In the genomic region with DNA sequence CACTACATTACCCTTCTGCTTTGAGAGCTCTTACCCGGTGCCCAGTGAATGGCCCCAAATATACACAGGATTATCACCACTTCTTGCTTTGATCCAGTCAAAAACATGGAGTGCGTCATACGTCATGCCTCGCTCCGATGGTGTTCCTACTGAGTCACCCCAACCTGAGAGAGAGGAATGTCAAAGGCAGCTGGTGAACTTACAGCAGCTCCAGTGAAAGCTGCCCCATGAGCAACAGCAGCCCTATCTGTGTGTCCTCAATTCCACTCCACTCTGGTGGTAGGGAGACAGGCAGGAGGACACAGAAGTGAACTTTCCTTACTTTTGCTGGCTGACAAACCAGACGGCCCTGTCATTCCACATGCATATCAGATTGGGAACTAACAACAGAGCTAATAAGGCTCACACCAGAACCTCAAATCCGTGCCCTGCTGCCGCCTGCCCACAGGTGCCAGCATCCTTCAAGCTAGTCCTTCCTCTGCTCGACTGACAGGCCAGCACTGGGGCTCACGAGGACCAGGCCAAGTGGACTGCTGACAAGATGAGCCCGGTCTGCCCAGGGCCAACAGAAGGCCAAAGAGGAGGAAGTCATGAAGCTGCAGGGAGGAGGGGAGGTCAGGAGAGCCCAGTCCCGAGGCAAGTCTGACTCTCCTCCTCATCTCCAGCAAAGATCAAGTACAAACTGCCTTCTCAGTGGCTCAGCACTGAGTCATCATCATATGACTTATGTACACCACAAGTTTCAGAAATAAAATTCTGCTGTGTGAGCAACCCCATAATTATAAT, we compare ENCODE assay signal across 9 mouse cellular contexts. TPM values are rescaled to one million over a fixed set of nuclear protein-coding genes. Genes with fewer than 3 reads are reported as not detected.
DNase-seq lines count a peak whose midpoint lies in the region; ATAC-seq and TF ChIP-seq lines count a peak whose summit lies in the region.
"Had no signal": no experiment of that assay in that cellular context is flagged by ENCODE, and none has a peak within 500 bp of the region (broad histone marks: within the 10 kb centered on the region; RNA-seq: fewer than 3 reads in every experiment).

No protein-coding gene starts in this region.

- 0 out of 2 replicates have a peak, but pooled peaks have one; percentile 36 for ATAC-seq in intestine, embryonic 15.5 days
- ATAC-seq in intestine, embryonic 16.5 days = no peak
- peak; percentile 58 for ATAC-seq in CD4-positive, CD25-positive, alpha-beta regulatory T cell, adult 4 months
- no peak for ATAC-seq in midbrain, embryonic 11.5 days (ENCODE audit: low FRiP score)
- no peak for ATAC-seq in forebrain, postnatal 0 days
- ATAC-seq: intestine, postnatal 0 days had no signal

- 0 out of 2 replicates have a peak, but pooled peaks cover 3% of the 10 kb centered on the region for H3K36me3 ChIP-seq in intestine, embryonic 15.5 days
- no peaks in the 10 kb centered on the region; the same call in 1 of the 2 replicates for H3K36me3 ChIP-seq in intestine, embryonic 16.5 days (ENCODE audit: control insufficient read depth, insufficient read depth, low read length)
- H3K36me3 ChIP-seq in midbrain, embryonic 11.5 days (ENCODE audit: control insufficient read depth, insufficient read depth, low read length) = 0 out of 2 replicates have a peak, but pooled peaks cover 2% of the 10 kb centered on the region
- H3K36me3 ChIP-seq in forebrain, postnatal 0 days (ENCODE audit: insufficient read depth) = peaks cover 30% of the 10 kb centered on the region

- WGBS in intestine, embryonic 15.5 days = 70% methylated on average over 12 of the region's 12 CpGs
- WGBS in intestine, embryonic 16.5 days = 76% methylated on average over 12 of the region's 12 CpGs
- 87% methylated on average over 12 of the region's 12 CpGs for WGBS in midbrain, embryonic 11.5 days
- WGBS in forebrain, postnatal 0 days = 88% methylated on average over 12 of the region's 12 CpGs

- DNase-seq in 3134 (ENCODE audit: extremely low read depth, insufficient read length, low spot score) = peak; percentile 83
- peak; percentile 80 for DNase-seq in fibroblast of lung, adult 2 months (ENCODE audit: low read depth)
- no peak for DNase-seq in midbrain, embryonic 11.5 days (ENCODE audit: low spot score, missing footprints)
- no peak for DNase-seq in forebrain, postnatal 0 days

- H3K27ac ChIP-seq in intestine, embryonic 15.5 days = no peak overlapping the region
- no peak overlapping the region for H3K27ac ChIP-seq in intestine, embryonic 16.5 days (ENCODE audit: low read length)
- no peak overlapping the region for H3K27ac ChIP-seq in midbrain, embryonic 11.5 days (ENCODE audit: low read depth, low read length)
- no peak overlapping the region for H3K27ac ChIP-seq in forebrain, postnatal 0 days (ENCODE audit: low read depth, low read length)
- H3K27ac ChIP-seq: limb, embryonic 12.5 days had no signal

- no peak overlapping the region for H3K4me2 ChIP-seq in intestine, embryonic 15.5 days (replicated peaks)
- no peak overlapping the region for H3K4me2 ChIP-seq in intestine, embryonic 16.5 days (ENCODE audit: low read depth, low read length)
- no peak overlapping the region for H3K4me2 ChIP-seq in midbrain, embryonic 11.5 days
- H3K4me2 ChIP-seq in forebrain, postnatal 0 days (ENCODE audit: low read depth) = no peak overlapping the region
- H3K4me2 ChIP-seq: limb, embryonic 12.5 days had no signal

- H3K27me3 ChIP-seq in intestine, embryonic 15.5 days (replicated peaks) = no peaks in the 10 kb centered on the region
- H3K27me3 ChIP-seq in intestine, embryonic 16.5 days (replicated peaks; ENCODE audit: control insufficient read depth, insufficient read depth, low read length) = no peaks in the 10 kb centered on the region
- no peaks in the 10 kb centered on the region for H3K27me3 ChIP-seq in midbrain, embryonic 11.5 days (ENCODE audit: control insufficient read depth, insufficient read depth, low read length)
- no peaks in the 10 kb centered on the region for H3K27me3 ChIP-seq in forebrain, postnatal 0 days (ENCODE audit: insufficient read depth, low read length)
- H3K27me3 ChIP-seq: limb, embryonic 12.5 days had no signal

- H3K9me3 ChIP-seq in intestine, embryonic 15.5 days = no peaks in the 10 kb centered on the region
- H3K9me3 ChIP-seq in intestine, embryonic 16.5 days (ENCODE audit: control insufficient read depth, low read length) = no peaks in the 10 kb centered on the region
- H3K9me3 ChIP-seq in midbrain, embryonic 11.5 days (ENCODE audit: control insufficient read depth, low read length) = no peaks in the 10 kb centered on the region
- no peaks in the 10 kb centered on the region for H3K9me3 ChIP-seq in forebrain, postnatal 0 days (ENCODE audit: low read length)
- H3K9me3 ChIP-seq: limb, embryonic 12.5 days had no signal

- no peak for TF ChIP-seq CTCF in forebrain, postnatal 0 days (IDR thresholded peaks at IDR 0.05; ENCODE audit: low read depth)

- H3K4me1 ChIP-seq in intestine, embryonic 15.5 days (replicated peaks) = no peaks in the 10 kb centered on the region
- H3K4me1 ChIP-seq in intestine, embryonic 16.5 days (ENCODE audit: control insufficient read depth, insufficient read depth, low read length) = no peaks in the 10 kb centered on the region
- H3K4me1 ChIP-seq in midbrain, embryonic 11.5 days (ENCODE audit: control insufficient read depth, insufficient read depth, low read length) = no peaks in the 10 kb centered on the region
- no peaks in the 10 kb centered on the region for H3K4me1 ChIP-seq in forebrain, postnatal 0 days (ENCODE audit: insufficient read depth)
- H3K4me1 ChIP-seq: limb, embryonic 12.5 days had no signal

- no peak overlapping the region for H3K4me3 ChIP-seq in intestine, embryonic 15.5 days (replicated peaks)
- H3K4me3 ChIP-seq in intestine, embryonic 16.5 days (ENCODE audit: low read length) = no peak overlapping the region
- H3K4me3 ChIP-seq in midbrain, embryonic 11.5 days (ENCODE audit: low read depth, low read length) = no peak overlapping the region
- H3K4me3 ChIP-seq in forebrain, postnatal 0 days (ENCODE audit: low read depth, low read length) = no peak overlapping the region
- H3K4me3 ChIP-seq: limb, embryonic 12.5 days had no signal

- no peak overlapping the region for H3K9ac ChIP-seq in intestine, embryonic 15.5 days
- no peak overlapping the region for H3K9ac ChIP-seq in intestine, embryonic 16.5 days (ENCODE audit: low read depth, low read length)
- H3K9ac ChIP-seq in midbrain, embryonic 11.5 days (ENCODE audit: low read length) = no peak overlapping the region
- H3K9ac ChIP-seq in forebrain, postnatal 0 days = no peak overlapping the region
- H3K9ac ChIP-seq: limb, embryonic 12.5 days had no signal

RNA-seq across cellular contexts. Expression of a gene that starts 53.3 kb away (rescaled TPM):
- polyA plus RNA-seq in intestine, embryonic 15.5 days (2015; fragmentation: Nextera tagmentation; extraction: Ambion mirVana) = 85.8 and 86.2 TPM in 2 replicates
- polyA plus RNA-seq in intestine, embryonic 16.5 days (2015; fragmentation: Nextera tagmentation; extraction: Ambion mirVana) = 78.8 and 81.4 TPM in 2 replicates
- 10 to 100 TPM; 34.4 to 85.4 TPM for polyA plus RNA-seq in CD4-positive, CD25-positive, alpha-beta regulatory T cell, adult 4 months (2017; shearing (Covaris generic))
- 34.1 and 39.1 TPM in 2 replicates for polyA plus RNA-seq in midbrain, embryonic 11.5 days (2014; fragmentation: Nextera tagmentation; extraction: Ambion mirVana)
- total RNA-seq in forebrain, postnatal 0 days (2014; rRNA removed) = 146 and 174 TPM in 2 replicates
- 81.3 and 102 TPM in 2 replicates for polyA plus RNA-seq in forebrain, postnatal 0 days (2015; fragmentation: Nextera tagmentation; extraction: Ambion mirVana)

Comparison
In these comparisons a context has a peak if more than half of its experiments do, and no peak if none do; other contexts are left out.
1. ATAC-seq: peak in intestine, embryonic 15.5 days (single experiment) and CD4-positive, CD25-positive, alpha-beta regulatory T cell, adult 4 months (single experiment); none in intestine, embryonic 16.5 days (single experiment), midbrain, embryonic 11.5 days (single experiment) and forebrain, postnatal 0 days (single experiment).
2. DNase-seq: peak in 3134 (single experiment) and fibroblast of lung, adult 2 months (single experiment); none in midbrain, embryonic 11.5 days (single experiment) and forebrain, postnatal 0 days (single experiment).